Mouse (Mus musculus): ENCODE results near the gene Ripply3.

DNA sequence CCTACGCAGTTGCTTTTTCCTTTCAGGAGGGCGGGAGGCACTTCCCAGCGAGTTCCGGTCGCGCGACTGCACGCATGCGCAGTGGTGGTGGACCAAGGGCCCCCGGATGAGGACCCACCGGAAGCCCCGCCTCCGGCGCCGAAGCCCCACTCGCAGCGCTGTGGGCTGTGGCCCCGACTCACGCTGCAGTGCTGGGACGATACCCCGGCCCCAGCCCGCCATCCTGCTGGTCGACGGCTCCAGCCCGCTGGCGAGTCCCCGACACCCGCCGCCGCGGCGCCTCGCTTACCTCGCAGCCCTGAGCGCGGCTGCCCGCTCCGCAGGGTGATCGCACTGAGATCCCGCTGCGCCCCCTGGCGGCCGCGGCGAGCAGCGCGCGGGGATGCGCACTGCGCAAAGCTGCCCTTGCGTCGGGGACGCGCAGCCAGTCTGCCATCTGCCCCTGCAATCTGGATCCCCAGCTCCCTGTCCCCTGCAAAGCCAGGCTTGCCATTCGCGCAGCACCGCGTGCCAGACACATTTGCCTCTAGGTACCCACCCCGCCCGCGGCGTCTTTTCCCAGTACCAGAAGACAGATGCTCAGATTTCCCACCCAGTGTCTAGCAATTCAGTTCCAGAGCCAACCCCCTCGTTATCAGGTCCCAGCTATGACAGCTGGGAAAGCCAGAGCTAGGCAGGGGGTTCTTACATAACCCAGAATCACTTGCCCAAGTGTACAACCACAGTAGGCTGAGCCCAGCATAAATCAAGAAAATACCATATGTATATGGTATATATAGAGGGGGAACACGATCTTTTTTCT lies 14.8 kb upstream of the Ripply3 start, which contains the start of gene Hlcs:
- peak; percentile 85 for TF ChIP-seq CTCF (IDR thresholded peaks at IDR 0.05; ENCODE audit: control insufficient read depth, insufficient read depth, low read length)
- TF ChIP-seq POLR2A (IDR thresholded peaks at IDR 0.05; ENCODE audit: borderline replicate concordance, control insufficient read depth, low read depth, low read length) = peak; percentile 57; the same call in 1 of the 2 replicates

All from bone marrow, adult 2 months (tissue).